Mouse (Mus musculus): ENCODE data around the gene Idua.
A peak's percentile ranks its signal among the peaks of the same experiment; 100 is the strongest.

Gene Idua

DNA sequence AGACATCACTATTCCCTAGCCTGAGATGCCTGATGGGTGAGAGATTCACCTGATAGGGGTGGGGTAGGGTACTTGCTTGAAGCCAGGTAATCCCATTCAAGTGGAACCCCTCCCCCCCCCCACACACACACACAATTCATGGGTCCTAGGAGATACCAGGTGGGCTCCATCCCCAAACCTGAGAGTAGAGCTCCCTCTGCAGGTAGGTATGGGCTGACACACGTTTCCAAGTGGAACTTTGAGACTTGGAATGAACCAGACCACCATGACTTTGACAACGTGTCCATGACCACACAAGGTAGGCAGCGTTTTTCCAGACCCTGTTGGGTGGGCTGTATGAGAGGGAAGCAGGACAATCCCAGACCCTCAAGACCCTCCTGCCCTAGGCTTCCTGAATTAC is 19.8 kb downstream of the Idua start:
- DNase-seq (ENCODE audit: low read depth, low spot score): no peak

DNA sequence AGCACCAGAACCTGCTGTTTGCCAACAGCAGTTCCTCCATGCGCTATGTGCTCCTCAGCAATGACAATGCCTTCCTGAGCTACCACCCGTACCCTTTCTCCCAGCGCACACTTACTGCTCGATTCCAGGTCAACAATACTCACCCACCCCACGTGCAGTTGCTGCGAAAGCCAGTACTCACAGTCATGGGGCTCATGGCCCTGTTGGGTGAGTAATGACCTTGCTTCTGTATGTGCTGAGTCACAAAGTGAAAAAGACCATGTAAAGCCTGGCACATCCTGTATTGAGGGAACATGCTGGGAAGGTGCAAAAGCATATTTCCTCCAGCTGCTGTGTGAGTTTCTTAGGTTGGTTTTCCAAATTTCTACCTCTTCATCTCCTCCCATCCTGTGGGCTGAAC is 20.7 kb downstream of the Idua start:
- no peak for DNase-seq (ENCODE audit: low read depth, low spot score)

DNA sequence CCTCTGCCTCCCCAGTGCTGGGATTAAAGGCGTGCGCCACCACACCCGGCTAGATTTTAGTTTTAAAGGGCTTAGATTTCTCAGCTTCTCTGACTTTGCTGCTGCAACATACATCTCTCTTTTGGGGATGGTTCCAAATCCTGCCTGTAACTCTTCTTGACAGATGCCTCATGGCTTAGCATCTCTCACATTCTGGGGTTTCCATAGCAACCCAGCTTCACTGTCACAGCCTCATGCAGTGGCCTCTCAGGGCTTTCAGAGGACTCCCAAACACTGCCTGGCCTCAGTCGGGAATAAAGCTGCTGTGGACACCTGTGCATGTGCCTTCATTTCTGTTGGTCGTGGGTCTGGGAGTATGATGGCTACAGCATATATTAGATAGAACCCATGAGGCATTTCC is 29.0 kb downstream of the Idua start:
- DNase-seq (ENCODE audit: low read depth, low spot score): peak; percentile 34

DNA sequence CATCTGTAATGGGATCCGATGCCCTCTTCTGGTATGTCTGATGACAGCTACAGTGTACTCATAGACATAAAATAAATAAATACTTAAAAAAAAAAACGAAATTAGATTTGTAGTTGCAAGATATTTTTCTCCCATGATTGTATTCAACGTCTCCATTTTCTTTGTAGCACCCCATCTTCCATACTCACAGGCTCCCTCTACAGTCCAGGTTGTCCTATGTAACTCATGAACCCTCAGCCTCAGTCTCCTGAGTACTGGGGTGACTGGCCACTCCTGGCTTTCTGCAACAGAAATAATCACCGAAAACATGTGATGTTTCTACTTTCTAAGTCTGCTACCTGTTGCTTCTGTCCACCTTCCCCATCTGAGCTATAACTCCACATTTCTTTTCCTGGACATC is 31.0 kb downstream of the Idua start:
- DNase-seq (ENCODE audit: low read depth, low spot score): no peak

DNA sequence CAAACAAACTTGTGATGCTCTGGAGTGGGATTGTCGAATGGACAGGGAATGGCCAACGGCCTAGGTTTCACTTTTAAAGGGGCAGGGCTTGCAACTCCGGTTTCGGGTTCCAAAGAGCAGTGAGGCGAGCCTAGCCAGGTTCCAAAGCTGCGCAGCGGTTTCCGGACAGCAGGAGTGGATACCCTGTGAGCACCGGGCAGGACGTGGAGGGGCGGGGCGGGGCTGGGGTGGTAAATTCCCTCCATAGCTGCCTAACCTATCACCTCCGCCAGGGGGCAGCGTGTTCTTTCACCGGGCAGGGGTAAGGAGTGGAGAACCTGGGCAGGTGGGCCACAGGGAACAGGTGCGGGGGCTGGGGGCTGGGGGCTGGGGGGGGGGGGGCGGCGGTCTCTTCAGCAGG is 32.1 kb downstream of the Idua start, which contains the start of gene Fgfrl1:
TSS of gene Fgfrl1 (plus strand) at position 112 of the 400 bp plus-strand sequence.
- DNase-seq (ENCODE audit: low read depth, low spot score): peak; percentile 62

DNA sequence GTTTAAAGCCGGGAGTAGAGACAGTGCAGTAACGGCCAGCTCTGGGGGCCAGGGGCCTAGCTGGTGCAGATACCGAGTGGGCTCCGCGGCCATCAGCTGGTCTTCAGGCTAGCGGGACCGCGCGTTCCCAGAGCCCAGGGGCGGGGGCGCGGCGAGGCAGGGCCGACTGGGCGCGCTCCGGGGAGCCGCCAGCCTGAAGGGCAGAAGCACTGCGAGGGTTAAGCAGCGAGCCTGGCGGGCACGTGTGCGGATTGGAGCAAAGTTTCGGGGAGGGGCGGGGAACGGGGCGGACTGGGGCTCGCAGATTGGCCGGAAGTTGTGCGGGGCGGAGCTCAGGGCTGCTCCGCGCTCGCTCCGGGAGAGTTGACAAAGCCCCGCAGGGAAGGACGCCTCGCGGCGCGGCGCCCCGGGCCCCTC is 33.7 kb downstream of the Idua start:
- peak; percentile 94 for DNase-seq (ENCODE audit: low read depth, low spot score)

DNA sequence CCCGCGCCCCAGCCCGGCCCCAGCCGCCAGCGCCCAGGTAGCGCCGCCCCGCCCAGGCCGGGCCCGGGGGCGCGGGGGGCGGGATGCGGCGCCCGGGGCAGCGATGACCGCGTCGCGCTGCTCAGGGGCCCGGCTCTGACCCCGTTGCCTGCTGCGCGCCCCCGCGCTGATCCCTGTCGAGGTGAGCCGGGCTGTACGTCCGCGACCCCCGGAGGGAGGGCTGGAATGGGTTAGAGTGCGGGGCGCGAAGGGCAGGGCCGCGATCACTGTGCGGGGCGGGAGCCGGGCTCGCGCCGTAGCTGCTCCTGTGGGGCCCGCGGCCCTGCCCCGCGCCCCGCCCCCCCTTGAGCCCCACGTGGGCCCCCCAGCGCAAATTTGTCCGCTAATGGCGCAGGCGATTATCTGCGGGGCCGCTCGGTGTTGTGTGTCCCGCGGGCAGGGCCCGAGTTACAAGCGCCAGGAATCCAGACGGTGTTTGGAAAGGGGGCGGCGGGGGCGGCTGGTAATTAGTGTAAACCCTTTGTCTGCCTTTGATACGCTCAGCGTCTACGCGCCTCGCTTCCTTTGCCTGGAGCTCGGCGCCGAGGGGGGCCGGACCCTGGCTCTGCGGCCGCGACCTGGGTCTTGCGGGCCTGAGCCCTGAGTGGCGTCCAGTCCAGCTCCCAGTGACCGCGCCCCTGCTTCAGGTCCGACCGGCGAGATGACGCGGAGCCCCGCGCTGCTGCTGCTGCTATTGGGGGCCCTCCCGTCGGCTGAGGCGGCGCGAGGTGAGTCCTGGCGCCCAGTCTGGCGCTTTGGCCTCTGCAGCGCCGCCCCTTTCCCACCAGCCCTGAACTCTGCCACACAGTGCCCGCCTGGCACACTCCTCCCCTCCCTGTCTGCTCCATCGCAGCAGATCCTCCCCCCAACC is 34.5 kb downstream of the Idua start:
- peak; percentile 44 for DNase-seq (ENCODE audit: low read depth, low spot score)

DNA sequence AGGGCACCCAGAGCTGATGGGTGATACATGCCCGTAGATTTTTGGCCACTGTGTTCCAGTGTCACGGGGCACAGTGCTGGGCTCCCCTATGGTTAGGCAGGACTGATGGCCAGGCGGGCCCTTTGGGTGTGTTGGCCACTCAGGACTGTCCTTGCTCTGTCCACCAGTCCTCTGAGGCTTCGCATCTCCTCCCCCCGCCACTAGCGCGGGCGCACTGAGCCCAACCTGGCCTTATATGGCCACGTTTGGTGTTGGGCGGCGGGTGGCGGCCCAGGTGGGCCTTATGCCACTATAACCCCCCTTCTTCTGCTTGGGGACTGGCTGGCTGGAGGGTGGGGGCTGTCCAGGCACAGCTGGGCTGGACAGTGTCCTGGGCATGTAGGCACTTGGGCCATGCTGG is 35.7 kb downstream of the Idua start:
- no peak for DNase-seq (ENCODE audit: low read depth, low spot score)

DNA sequence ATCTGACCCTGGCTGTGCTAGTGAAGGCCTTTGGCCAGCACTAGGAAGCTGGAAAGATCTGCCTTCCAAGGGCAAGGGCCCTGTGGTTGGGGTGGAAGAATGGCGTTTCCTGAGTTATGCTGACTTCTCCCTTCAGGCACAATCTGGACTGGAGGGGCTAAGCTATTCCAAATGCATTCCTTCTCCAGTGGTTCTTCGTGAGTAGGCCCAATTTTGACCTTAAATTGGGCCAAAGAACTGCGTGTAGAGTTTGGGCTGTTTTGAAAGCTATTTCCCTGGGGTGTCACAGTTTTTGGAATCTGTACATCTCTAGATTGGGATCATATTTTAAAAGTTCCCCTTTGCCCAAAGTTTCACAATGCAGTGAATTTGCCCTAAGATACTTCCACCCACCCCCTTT is 36.4 kb downstream of the Idua start:
- no peak for DNase-seq (ENCODE audit: low read depth, low spot score)

DNA sequence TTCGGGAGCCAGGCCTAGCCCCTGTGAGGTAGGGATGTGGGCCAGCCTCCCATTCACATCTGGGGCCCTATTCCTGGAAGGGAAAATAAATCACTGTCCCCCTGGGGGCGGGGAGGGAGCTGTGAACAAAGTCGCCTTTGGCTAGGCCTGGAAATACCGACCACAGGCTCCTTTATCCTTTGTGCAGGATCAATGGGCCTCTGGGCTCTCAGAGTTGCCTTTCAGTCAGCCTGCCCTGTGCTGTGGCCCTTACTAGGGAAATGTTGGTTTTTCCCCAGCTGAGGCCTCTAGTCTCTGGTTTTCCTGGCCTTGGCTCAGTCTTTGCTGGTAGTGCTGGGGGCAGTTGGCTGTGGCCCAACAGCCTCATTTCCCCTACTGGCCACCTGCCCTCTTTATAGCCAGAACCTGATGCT is 37.2 kb downstream of the Idua start:
- peak; percentile 86 for DNase-seq (ENCODE audit: low read depth, low spot score)

DNA sequence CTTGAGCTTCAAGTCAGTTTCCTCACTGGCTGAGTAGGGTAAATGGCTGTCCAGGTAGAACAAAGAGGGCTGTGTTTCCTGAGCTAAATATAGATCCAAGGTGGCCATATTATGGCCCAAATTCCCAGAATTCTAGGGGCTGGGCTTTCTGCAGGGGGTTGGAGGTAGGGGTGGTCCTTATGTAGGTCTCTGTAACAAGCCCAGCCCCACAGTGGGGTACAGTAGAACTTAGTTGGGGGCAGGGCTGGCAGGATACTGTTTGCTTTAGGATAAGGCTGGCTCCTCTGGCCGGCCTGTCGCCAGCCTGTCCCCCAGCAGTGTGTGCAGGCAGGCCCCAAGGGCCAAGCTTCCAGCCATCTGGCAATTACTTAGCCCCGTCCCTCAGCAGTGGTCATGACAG is 40.2 kb downstream of the Idua start:
- peak; percentile 40 for DNase-seq (ENCODE audit: low read depth, low spot score)

DNA sequence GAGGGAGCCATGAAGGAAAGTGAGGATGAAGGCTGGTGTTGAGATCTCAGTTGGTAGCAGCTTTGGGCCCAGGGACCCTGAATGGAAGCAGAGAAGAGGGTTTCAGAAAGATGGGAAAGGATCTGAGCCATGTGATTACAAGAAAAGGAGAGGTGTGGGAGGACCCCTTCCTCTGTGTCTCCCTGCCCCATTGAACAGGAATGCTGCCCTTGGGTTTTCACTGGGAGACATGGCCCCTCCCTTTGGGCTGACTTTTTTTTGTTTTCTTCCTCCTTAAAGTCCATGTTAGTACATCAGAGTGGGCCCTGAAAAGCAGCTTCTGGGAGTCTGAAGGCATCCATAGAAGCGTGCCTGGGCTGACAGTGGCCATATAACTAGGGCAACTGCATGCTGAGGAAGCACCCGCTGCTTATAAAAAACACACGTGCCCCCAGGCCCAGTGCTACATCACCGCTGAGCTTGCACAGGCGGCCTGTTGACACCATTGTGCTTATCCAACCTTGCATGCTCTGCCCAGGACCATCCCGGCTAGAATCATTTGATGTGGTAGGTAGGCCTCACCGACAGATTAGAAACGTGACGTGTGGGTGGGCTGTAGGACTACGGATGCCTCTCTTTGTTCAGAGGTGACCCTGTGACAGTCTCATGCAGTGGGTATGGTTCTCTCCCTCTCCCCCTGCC is 41.4 kb downstream of the Idua start:
- DNase-seq (ENCODE audit: low read depth, low spot score): no peak

DNA sequence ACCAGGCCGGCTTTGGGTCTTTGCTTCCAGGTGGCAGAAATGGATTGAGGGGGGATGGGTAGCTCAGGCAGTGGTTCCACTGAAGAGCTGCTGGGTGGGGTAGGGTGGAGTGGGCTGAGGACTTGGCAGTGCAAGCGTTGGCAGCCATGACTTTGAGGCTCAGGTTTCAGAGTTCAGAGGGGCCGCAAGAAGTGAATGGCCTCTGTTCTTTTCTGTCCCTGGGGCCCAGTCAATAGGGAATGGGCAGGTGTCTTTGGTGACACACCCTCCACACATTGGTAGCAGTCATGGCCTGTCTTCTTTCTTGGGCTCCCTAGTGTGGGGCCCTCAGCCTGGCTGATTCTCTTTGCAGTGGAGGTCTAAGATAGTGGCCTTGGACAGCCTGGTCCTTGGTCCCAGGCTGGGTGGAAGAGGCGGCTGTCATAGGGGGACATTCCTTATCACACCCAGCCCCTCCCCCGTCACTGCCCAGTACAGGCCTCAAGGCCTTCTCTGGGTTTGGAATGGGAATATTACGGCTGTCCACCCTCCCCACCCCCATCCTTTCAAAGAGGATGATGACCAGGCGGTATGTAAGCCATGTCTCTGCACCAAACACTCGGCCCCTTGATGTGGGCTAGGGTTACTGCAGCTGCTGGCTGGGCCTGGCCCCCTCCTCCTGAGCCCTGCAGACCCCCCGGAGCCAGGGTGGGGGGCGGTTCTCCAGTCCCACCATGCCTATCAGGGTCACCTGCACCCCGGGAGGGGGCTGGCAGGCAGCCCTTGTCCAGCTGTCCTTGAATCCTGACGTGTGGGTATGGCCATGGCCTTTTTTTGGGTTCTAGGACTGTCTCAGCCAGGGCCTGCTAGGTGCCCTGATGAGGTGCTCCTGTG is 43.9 kb downstream of the Idua start:
- DNase-seq (ENCODE audit: low read depth, low spot score): no peak

DNA sequence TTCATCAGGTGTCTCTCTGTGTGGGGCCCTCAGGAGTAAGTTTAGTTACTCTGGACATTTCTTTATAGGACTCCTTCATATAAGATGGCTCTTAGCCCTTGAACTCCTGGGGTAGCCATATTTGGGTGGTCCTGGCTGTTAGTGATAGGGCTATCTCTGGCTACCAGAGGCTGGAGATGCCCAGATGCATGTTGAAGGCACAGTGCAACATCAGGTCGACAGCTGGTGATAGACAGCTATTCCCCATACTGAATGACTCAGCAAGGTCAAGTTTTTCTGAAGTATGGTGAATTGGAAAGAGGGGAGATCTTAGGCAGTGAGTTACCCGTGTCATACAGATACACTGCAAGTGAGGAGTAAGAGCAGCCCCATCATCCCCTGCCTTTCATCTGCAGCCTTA is 47.6 kb downstream of the Idua start:
- no peak for DNase-seq (ENCODE audit: low read depth, low spot score)

DNA sequence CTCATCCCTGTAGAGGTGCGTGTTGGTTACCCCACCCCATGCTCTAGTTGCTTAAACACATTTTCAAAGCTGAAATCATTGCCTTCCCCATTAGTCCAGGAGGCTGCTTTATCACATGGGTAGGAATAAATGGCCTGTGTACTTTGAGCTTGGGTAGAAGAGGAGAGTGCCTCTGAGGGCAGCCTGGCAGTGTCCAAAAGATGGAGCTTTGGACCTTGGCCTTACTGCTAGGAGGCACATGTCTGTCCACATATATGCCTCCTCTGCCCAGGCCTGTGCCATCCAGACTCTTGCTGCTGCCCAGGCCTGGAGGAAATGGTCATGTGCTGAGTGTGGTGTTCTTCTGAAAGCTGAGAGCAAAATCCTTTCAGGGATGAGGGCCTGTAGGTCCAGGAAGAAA is 48.3 kb downstream of the Idua start:
- DNase-seq (ENCODE audit: low read depth, low spot score): no peak

DNA sequence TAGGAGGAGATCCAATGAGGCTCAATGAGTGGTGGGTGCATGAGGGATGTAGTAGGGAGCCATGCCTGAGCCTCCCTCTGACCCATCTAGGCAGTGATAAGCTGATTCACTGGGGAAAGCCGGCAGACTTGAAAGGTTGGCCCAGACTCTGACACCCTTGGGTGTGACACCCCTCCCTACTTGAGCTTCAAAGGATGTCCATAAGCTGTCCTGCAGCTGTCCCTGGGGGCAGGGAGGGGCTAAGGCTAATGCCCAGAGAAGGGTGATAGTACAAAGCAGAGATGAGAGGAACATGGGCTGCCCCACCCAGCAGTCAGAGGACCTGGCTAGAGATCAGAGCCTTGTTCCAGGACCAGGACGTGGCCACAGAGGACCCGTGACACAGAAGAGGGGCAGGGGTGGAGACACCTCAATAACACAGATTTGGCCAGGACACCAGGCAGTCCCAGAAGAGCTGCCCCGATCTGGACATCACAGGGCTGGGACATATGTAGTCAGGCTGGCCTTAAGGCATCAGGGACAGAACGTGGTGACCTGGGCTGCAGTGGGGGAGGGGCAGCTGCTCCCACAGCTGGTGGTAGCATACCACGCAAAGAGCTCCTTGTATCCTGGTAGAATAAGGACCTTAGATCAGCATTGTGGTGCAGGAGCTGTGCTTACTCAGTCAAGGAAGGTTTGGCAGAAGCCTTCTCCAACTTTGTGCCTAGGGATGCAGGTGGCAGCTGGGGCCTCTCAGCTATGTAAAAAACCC is 49.0 kb downstream of the Idua start:
- no peak for DNase-seq (ENCODE audit: low read depth, low spot score)

DNA sequence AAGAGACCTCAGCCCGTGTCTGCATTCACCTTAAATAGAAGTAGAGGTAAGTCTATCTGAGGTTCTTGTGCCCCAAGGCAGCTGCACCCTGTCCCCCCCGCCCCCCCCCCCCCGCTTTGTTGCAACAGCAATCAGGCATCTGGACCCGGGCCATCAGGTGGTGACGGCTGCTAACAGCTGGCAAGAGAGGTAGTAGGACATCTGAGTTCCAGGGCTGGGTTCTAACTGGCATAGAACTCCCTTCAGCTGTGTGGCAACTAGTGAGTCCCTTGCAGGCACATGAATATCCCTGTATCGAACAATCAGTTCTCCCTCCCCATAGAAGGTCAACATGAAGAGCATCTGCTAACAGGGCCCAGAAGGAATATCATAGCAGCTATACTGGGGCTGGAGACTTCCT is 51.8 kb downstream of the Idua start:
- no peak for DNase-seq (ENCODE audit: low read depth, low spot score)

DNA sequence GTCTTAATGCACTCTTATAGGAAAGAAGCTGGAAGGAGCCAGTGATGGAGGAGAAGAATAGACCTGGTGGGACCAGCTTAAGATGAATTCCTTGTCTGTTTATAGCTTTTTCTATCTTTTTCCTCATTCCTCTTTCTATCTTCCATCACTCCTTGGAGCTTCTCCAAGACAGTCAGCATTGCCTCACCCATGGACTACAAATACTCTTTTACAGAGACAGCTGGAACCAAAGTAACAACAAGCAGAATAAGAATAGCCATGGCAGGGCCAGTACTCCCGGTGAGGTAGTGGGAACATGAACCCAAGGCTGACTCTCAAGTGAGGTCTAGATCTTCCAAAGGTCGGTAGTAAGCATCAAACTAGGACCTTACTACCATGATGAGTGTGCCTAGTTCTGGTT is 53.0 kb downstream of the Idua start:
- no peak for DNase-seq (ENCODE audit: low read depth, low spot score)

DNA sequence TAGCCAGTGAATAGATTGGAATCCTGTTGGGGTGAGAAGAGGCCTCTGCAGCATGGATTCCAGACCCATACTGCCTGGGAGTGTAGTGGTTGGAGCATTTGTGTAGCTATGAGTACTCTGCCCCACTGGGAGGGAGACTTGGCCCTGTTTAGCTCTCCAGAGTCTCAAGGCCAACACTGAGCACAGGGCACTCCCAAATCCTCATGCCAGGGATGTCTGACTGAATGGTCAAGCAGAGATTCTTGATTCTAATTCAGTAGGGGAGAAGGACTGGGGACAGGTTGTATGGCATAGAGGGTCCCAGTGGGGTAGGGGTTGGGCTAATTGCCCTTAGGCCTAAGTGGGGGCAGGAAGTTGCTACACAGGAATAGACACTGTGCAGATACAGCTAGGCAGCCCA is 53.6 kb downstream of the Idua start:
- DNase-seq (ENCODE audit: low read depth, low spot score): no peak

DNA sequence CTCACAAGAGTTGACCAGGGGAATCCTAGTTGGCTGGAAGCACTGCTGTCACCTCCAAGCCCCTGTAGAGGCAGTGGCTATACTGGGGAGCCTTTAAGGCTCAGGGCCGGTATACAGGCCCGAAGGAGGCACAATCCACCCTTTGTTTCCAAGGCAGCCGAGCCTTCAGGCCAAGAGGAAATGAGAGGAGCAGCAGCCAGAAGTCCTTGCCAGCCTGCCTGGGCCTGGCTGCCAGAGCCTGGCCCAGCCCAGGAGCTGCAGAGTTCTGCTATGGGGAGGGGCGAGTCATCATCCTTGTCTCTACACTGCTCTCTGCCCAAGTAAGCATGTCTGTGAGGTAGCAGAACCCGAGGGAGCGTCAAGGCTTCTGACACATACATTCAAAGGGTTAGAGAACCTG is 54.0 kb downstream of the Idua start:
- no peak for DNase-seq (ENCODE audit: low read depth, low spot score)

DNA sequence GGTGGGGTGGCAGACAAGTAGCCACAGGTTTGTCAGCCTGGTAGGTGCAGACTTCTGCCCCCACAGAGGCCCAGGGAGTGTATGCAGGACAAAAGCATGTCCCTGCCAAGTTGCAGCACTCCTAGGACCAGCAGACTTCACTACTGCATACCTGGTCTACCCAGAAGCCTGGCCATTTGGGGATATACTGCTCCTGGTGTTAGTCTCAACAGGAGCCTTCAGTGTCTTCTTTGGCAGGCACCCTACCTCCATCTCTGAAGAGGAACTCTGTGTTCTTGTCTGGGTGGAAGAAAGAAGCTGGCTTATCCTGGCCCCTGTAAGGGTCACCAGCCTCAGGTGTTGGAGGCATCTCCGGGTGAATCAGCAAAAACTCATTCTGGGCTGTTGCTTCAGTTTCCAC is 55.8 kb downstream of the Idua start:
- DNase-seq (ENCODE audit: low read depth, low spot score): no peak

Measured in mesoderm, embryonic 11.5 days (tissue).